Mouse (Mus musculus): Measurements from ENCODE around the gene Cdc123.
A peak's percentile ranks its signal among the peaks of the same experiment; 100 is the strongest.

Cdc123 gene

GRCm38 (mm10) chr2:5844873-5845631, at the start of gene Cdc123, which contains the start of gene Nudt5:
Gene Cdc123, minus strand, starts transcription at chr2:5845164.
Gene Nudt5, plus strand, starts transcription at chr2:5845019.
- peak; percentile 93 to 96 for DNase-seq (ENCODE audit: low spot score in 2 of 2)

- DNase-seq (ENCODE audit: low spot score in 2 of 2) = no peak
Observed at GRCm38 (mm10) chr2:5894296-5894695, 49.3 kb upstream of the Cdc123 start.

- DNase-seq (ENCODE audit: low spot score in 2 of 2) = no peak
Observed at GRCm38 (mm10) chr2:5889412-5889811, 44.4 kb upstream of the Cdc123 start.

- DNase-seq (ENCODE audit: low spot score in 2 of 2) = no peak
Observed at GRCm38 (mm10) chr2:5888865-5889264, 43.9 kb upstream of the Cdc123 start.

GRCm38 (mm10) chr2:5877446-5877845, 32.5 kb upstream of the Cdc123 start:
- no peak for DNase-seq (ENCODE audit: low spot score in 2 of 2)

GRCm38 (mm10) chr2:5869746-5870145, 24.8 kb upstream of the Cdc123 start:
- DNase-seq (ENCODE audit: low spot score in 2 of 2) = no peak

GRCm38 (mm10) chr2:5867681-5868080, 22.7 kb upstream of the Cdc123 start:
- DNase-seq (ENCODE audit: low spot score in 2 of 2) = no peak

GRCm38 (mm10) chr2:5862834-5863233, 17.9 kb upstream of the Cdc123 start, which contains the start of gene Gm13199:
Gene Gm13199, minus strand, starts transcription at chr2:5862934.
- no peak for DNase-seq (ENCODE audit: low spot score in 2 of 2)

- DNase-seq (ENCODE audit: low spot score in 2 of 2) = no peak
Observed at GRCm38 (mm10) chr2:5851866-5852265, 6.9 kb upstream of the Cdc123 start.

GRCm38 (mm10) chr2:5851116-5851515, 6.2 kb upstream of the Cdc123 start:
- DNase-seq (ENCODE audit: low spot score in 2 of 2) = no peak

- no peak for DNase-seq (ENCODE audit: low spot score in 2 of 2)
Observed at GRCm38 (mm10) chr2:5845826-5846225, 862 bp upstream of the Cdc123 start.

- DNase-seq (ENCODE audit: low spot score in 2 of 2) = no peak
Observed at GRCm38 (mm10) chr2:5844181-5844872, 637 bp downstream of the Cdc123 start.

- no peak for DNase-seq (ENCODE audit: low spot score in 2 of 2)
Observed at GRCm38 (mm10) chr2:5840815-5841214, 4.1 kb downstream of the Cdc123 start.

GRCm38 (mm10) chr2:5825265-5825913, 19.6 kb downstream of the Cdc123 start:
- DNase-seq (ENCODE audit: low spot score in 2 of 2) = no peak

GRCm38 (mm10) chr2:5824685-5825084, 20.3 kb downstream of the Cdc123 start:
- DNase-seq (ENCODE audit: low spot score in 2 of 2) = no peak

- DNase-seq (ENCODE audit: low spot score in 2 of 2) = no peak
Observed at GRCm38 (mm10) chr2:5824213-5824612, 20.8 kb downstream of the Cdc123 start.

- DNase-seq (ENCODE audit: low spot score in 2 of 2) = no peak
Observed at GRCm38 (mm10) chr2:5822449-5822848, 22.5 kb downstream of the Cdc123 start.

GRCm38 (mm10) chr2:5821264-5821663, 23.7 kb downstream of the Cdc123 start:
- DNase-seq (ENCODE audit: low spot score in 2 of 2) = no peak

GRCm38 (mm10) chr2:5811235-5811782, 33.7 kb downstream of the Cdc123 start:
- no peak for DNase-seq (ENCODE audit: low spot score in 2 of 2)

- no peak for DNase-seq (ENCODE audit: low spot score in 2 of 2)
Observed at GRCm38 (mm10) chr2:5810036-5810718, 34.8 kb downstream of the Cdc123 start.

- DNase-seq (ENCODE audit: low spot score in 2 of 2) = peak in 1 of 2 experiments; percentile 49
Observed at GRCm38 (mm10) chr2:5806201-5806600, 38.8 kb downstream of the Cdc123 start.

- DNase-seq (ENCODE audit: low spot score in 2 of 2) = no peak
Observed at GRCm38 (mm10) chr2:5805228-5805627, 39.7 kb downstream of the Cdc123 start.

Measured in right cerebral cortex, postnatal 10 days (tissue).